Comparison of ENCODE assay signal across 8 mouse cellular contexts in genomic region chr15:97831987-97832640, GRCm38 (mm10). TPM values are rescaled to one million over a fixed set of nuclear protein-coding genes. Genes with fewer than 3 reads are reported as not detected.
A peak's percentile ranks its signal among the peaks of the same experiment; 100 is the strongest.
DNase-seq lines count a peak whose midpoint lies in the region; ATAC-seq and TF ChIP-seq lines count a peak whose summit lies in the region.

No protein-coding gene starts in this region.

- peak overlapping the region; percentile 100 for H3K27ac ChIP-seq in embryonic facial prominence, embryonic 10.5 days (replicated peaks)
- peak overlapping the region; percentile 99 for H3K27ac ChIP-seq in heart, postnatal 0 days (ENCODE audit: low read depth)
- H3K27ac ChIP-seq in limb, embryonic 13.5 days: peak overlapping the region; percentile 97
- peak overlapping the region; percentile 96 for H3K27ac ChIP-seq in midbrain, embryonic 15.5 days

- peaks cover 64% of the 10 kb centered on the region for H3K4me1 ChIP-seq in embryonic facial prominence, embryonic 10.5 days
- H3K4me1 ChIP-seq in heart, postnatal 0 days (ENCODE audit: control insufficient read depth, insufficient read depth): peaks cover 44% of the 10 kb centered on the region
- H3K4me1 ChIP-seq in limb, embryonic 13.5 days: peaks cover 48% of the 10 kb centered on the region
- H3K4me1 ChIP-seq in midbrain, embryonic 15.5 days: peaks cover 52% of the 10 kb centered on the region

- WGBS in embryonic facial prominence, embryonic 10.5 days: 2% methylated on average over 10 of the region's 10 CpGs
- WGBS in heart, postnatal 0 days: 6% methylated on average over 10 of the region's 10 CpGs
- WGBS in limb, embryonic 13.5 days: 3% methylated on average over 10 of the region's 10 CpGs
- WGBS in midbrain, embryonic 15.5 days: 9% methylated on average over 10 of the region's 10 CpGs

- peak; percentile 74 for DNase-seq in gastrocnemius, adult 18-20 months (ENCODE audit: low spot score)
- no peak for DNase-seq in gastrocnemius, adult 8-10 months (ENCODE audit: low spot score in 2 of 2)
- peak; percentile 63 for DNase-seq in embryonic facial prominence, embryonic 10.5 days (ENCODE audit: low spot score)
- DNase-seq in heart, postnatal 0 days (ENCODE audit: low spot score): peak; percentile 82
- no peak for DNase-seq in B cell, adult 2 months

- H3K36me3 ChIP-seq in embryonic facial prominence, embryonic 10.5 days (replicated peaks): no peaks in the 10 kb centered on the region
- H3K36me3 ChIP-seq in heart, postnatal 0 days (replicated peaks; ENCODE audit: control insufficient read depth, insufficient read depth, low read length): no peaks in the 10 kb centered on the region
- H3K36me3 ChIP-seq in limb, embryonic 13.5 days: no peaks in the 10 kb centered on the region
- no peaks in the 10 kb centered on the region for H3K36me3 ChIP-seq in midbrain, embryonic 15.5 days (replicated peaks)

- H3K9me3 ChIP-seq in embryonic facial prominence, embryonic 10.5 days: no peaks in the 10 kb centered on the region
- no peaks in the 10 kb centered on the region for H3K9me3 ChIP-seq in heart, postnatal 0 days (replicated peaks; ENCODE audit: control insufficient read depth, low read length)
- no peaks in the 10 kb centered on the region for H3K9me3 ChIP-seq in limb, embryonic 13.5 days
- no peaks in the 10 kb centered on the region for H3K9me3 ChIP-seq in midbrain, embryonic 15.5 days

- no peak for TF ChIP-seq CTCF in heart, postnatal 0 days (IDR thresholded peaks at IDR 0.05; ENCODE audit: low read depth)

- TF ChIP-seq EP300 in heart, postnatal 0 days (IDR thresholded peaks at IDR 0.05; ENCODE audit: low read depth): no peak

- peak overlapping the region; percentile 86 for H3K4me2 ChIP-seq in heart, postnatal 0 days (ENCODE audit: low read depth, low read length)
- peak overlapping the region; percentile 80 for H3K4me2 ChIP-seq in limb, embryonic 13.5 days (replicated peaks)
- peak overlapping the region; percentile 84 for H3K4me2 ChIP-seq in midbrain, embryonic 15.5 days

- ATAC-seq in heart, postnatal 0 days (ENCODE audit: insufficient read depth, low read depth): peak; percentile 39; the same call in 1 of the 2 replicates
- no peak for ATAC-seq in limb, embryonic 13.5 days (ENCODE audit: low FRiP score, low read depth)
- no peak for ATAC-seq in midbrain, embryonic 15.5 days (replicated peaks)
- ATAC-seq in frontal cortex, adult (ENCODE audit: low TSS enrichment): no peak

- peaks cover 9% of the 10 kb centered on the region for H3K27me3 ChIP-seq in embryonic facial prominence, embryonic 10.5 days (replicated peaks; ENCODE audit: low read depth, poor library complexity, severe bottlenecking)
- H3K27me3 ChIP-seq in heart, postnatal 0 days (ENCODE audit: control insufficient read depth, insufficient read depth, low read length): no peaks in the 10 kb centered on the region
- H3K27me3 ChIP-seq in limb, embryonic 13.5 days: 0 out of 2 replicates have a peak, but pooled peaks cover 4% of the 10 kb centered on the region
- no peaks in the 10 kb centered on the region for H3K27me3 ChIP-seq in midbrain, embryonic 15.5 days (replicated peaks)

- H3K9ac ChIP-seq in heart, postnatal 0 days (replicated peaks; ENCODE audit: low read depth, low read length): peak overlapping the region; percentile 100
- peak overlapping the region; percentile 98 for H3K9ac ChIP-seq in limb, embryonic 13.5 days
- peak overlapping the region; percentile 99 for H3K9ac ChIP-seq in midbrain, embryonic 15.5 days

- peak overlapping the region; percentile 92 for H3K4me3 ChIP-seq in embryonic facial prominence, embryonic 10.5 days
- H3K4me3 ChIP-seq in heart, postnatal 0 days (ENCODE audit: low read depth, low read length): peak overlapping the region; percentile 98
- H3K4me3 ChIP-seq in limb, embryonic 13.5 days: peak overlapping the region; percentile 85
- H3K4me3 ChIP-seq in midbrain, embryonic 15.5 days: peak overlapping the region; percentile 87

RNA-seq across cellular contexts. Expression of gene Hdac7, which starts 12.2 kb away (rescaled TPM):
- 10 to 100 TPM in 1 of 2 experiments, 1 to 10 TPM in 1; 6.2 to 10.3 TPM for total RNA-seq in gastrocnemius, adult 18-20 months (2021)
- 1 to 10 TPM; 5.8 to 9.6 (median 9.3) TPM for total RNA-seq in gastrocnemius, adult 8-10 months (2022)
- polyA plus RNA-seq in embryonic facial prominence, embryonic 10.5 days (2016; fragmentation: Nextera tagmentation; extraction: Ambion mirVana): 26.6 and 30.2 TPM in 2 replicates
- 34.4 and 36.9 TPM in 2 replicates for total RNA-seq in heart, postnatal 0 days (2014; rRNA removed; ENCODE audit: low replicate concordance)
- 15.6 TPM in 2 replicates for polyA plus RNA-seq in heart, postnatal 0 days (2015; fragmentation: Nextera tagmentation; extraction: Ambion mirVana)
- polyA plus RNA-seq in limb, embryonic 13.5 days (2015; fragmentation: Nextera tagmentation; extraction: Ambion mirVana): 32.6 and 34.8 TPM in 2 replicates
- 31.8 and 34.5 TPM in 2 replicates for polyA plus RNA-seq in midbrain, embryonic 15.5 days (2015; fragmentation: Nextera tagmentation; extraction: Ambion mirVana)

RNA-seq across cellular contexts. Expression of gene Slc48a1, which starts 53.8 kb away (rescaled TPM):
- 10 to 100 TPM; 45.0 to 48.7 TPM for total RNA-seq in gastrocnemius, adult 18-20 months (2021)
- 10 to 100 TPM; 40.0 to 52.7 (median 47.3) TPM for total RNA-seq in gastrocnemius, adult 8-10 months (2022)
- polyA plus RNA-seq in embryonic facial prominence, embryonic 10.5 days (2016; fragmentation: Nextera tagmentation; extraction: Ambion mirVana): 17.8 and 18.9 TPM in 2 replicates
- 56.5 and 76.1 TPM in 2 replicates for total RNA-seq in heart, postnatal 0 days (2014; rRNA removed; ENCODE audit: low replicate concordance)
- polyA plus RNA-seq in heart, postnatal 0 days (2015; fragmentation: Nextera tagmentation; extraction: Ambion mirVana): 90.9 and 92.1 TPM in 2 replicates
- polyA plus RNA-seq in limb, embryonic 13.5 days (2015; fragmentation: Nextera tagmentation; extraction: Ambion mirVana): 39.5 and 41.7 TPM in 2 replicates
- 85.7 and 90.1 TPM in 2 replicates for polyA plus RNA-seq in midbrain, embryonic 15.5 days (2015; fragmentation: Nextera tagmentation; extraction: Ambion mirVana)

Comparison
In these comparisons a context has a peak if more than half of its experiments do, and no peak if none do; other contexts are left out.
1. DNase-seq: peak in gastrocnemius, adult 18-20 months (single experiment), embryonic facial prominence, embryonic 10.5 days (single experiment) and heart, postnatal 0 days (single experiment); none in gastrocnemius, adult 8-10 months (0 of 2) and B cell, adult 2 months (0 of 2).
2. Peak in every context shown above with its lines, with median percentiles within 50 percentile points of each other: H3K27ac ChIP-seq, H3K4me3 ChIP-seq, H3K4me2 ChIP-seq and H3K9ac ChIP-seq.